Mouse (Mus musculus) erythroblast, adult 5-6 weeks (primary cell): ENCODE data around the gene Pcbd1. TPM values are rescaled to one million over a fixed set of nuclear protein-coding genes. Genes with fewer than 3 reads are reported as not detected.
"Not testable (repeated sequence)": the region's sequence is repeated elsewhere in the genome, so short reads cannot be mapped to it uniquely, and the experiment has no call there.

Experiments
- ATAC-seq: replicated peaks from 2 replicates; pipeline ENCODE4 v1.8.0; 2016; ENCODE audit warnings: moderate number of reproducible peaks, mild to moderate bottlenecking, moderate TSS enrichment, inconsistent platforms; ENCODE audit not compliant: poor library complexity, low FRiP score, severe bottlenecking
- total RNA-seq, 2 experiments: library from RNA; stranded (forward) in 1 of 2; stranded (reverse) in 1 of 2; fragments of 150-400 nt in 1 of 2; fragments of 200-764, 138-1000 nt in 1 of 2; gene quantifications; 2 replicates each; pipeline versions ENCODE4 v1.2.3 to v1.2.4; 2015 to 2017; ENCODE audit warnings: low replicate concordance in 2 of 2

Pcbd1 gene
- total RNA-seq, 2 experiments from 2014 or later = not detected

DNA sequence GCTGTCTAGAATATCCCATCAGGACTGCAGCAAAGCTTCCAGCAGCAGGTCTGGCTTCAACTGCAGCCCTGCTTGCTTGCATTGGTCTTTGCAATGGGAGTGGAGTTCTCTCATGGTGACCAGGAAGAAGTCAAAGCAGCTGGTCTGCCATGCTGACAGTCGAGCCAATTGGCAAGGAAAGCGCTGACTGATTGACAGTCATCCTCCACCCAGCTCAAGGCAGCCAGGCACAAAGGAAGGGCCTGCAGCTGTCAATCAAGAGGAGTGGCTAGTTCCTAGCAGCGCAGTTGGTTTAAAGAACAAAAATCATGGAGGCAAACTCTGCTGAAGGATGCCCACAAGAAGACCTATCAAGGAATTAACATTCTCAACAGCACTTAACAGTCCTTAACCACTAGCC lies 2.6 kb upstream of the Pcbd1 start:
- ATAC-seq = no peak

DNA sequence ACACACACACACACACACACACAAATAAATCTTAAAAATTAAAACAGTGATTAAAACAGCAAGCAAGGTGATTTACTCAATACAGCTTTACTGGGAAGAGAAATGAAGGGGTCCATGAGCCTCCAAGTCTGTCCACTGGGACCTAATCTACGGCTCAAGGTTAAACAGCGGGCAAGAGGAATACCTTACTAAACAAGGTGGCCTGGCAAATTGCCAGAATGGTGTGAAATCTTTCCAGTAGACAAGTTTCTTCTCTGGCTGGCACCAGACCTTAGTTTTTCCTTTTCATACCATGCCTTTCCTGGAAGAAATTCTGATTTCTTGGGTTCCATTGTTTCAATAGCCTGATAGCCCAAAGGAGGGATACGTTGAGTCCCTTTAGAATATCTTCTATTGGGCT lies 663 bp upstream of the Pcbd1 start:
- no peak for ATAC-seq

DNA sequence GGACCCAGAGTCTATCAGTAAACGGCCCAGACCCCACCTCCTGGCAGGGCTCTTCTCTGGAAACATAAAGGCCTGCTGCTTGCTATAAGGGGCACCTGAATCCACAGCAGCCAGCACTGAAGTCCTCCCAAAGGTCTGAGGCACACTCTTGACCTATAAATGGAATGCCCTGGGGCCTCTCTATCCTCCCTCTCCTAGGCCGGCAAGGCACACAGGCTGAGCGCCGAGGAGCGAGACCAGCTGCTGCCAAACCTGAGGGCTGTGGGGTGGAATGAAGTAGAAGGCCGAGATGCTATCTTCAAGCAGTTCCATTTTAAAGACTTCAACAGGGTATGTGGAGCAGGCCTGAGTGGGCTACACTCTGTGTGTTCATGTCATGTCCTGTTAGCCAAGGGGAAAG lies 2.7 kb downstream of the Pcbd1 start:
- ATAC-seq = no peak

DNA sequence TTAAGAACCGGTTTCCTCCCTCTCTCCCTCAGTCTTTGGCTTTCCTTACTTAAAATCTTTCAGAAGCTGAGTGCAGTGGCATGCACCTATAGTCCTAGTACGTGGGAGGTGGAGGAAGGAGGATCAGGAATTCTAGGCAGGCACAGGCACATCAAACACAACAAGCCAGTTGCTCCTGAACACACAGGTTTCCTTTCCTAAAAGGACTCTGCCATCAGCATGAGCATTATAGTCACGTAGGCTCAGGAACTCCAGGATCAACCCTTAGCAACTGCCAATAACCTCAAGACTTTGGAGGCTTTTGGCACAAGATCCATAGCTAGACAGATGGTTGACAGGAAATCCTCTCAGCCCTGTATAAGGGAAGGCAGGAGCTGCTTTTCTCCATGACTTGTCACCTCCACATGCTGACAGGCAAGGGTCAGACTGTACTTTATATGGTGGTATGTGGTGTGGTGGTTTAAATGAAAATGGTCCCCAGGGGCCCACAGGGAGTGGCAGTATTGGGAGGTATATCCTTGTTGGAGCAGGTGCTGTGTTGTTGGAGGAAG lies 14.5 kb downstream of the Pcbd1 start:
- no peak for ATAC-seq

DNA sequence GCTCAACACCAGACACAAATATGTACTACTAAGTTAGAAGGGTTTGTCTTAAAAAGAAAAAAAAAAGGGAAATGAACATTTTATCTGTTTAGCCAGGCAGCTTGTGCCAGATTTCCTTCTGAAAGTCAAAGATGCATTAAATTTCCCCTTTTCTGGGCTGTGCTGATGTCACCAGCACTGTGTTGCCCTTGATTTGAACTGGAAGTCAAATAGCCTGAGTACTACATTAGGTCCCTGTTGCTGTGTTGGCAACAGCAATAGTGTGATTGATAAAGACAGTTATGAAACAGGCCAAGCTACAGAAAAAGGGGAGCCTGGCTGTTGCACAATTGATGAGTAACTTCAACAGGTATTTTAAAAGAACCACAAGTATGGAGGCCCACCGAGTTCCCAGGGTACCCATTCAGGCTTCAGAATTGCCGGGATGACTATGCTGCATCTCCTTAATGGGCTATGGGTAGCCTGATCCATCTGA lies 25.2 kb downstream of the Pcbd1 start:
- no peak for ATAC-seq

DNA sequence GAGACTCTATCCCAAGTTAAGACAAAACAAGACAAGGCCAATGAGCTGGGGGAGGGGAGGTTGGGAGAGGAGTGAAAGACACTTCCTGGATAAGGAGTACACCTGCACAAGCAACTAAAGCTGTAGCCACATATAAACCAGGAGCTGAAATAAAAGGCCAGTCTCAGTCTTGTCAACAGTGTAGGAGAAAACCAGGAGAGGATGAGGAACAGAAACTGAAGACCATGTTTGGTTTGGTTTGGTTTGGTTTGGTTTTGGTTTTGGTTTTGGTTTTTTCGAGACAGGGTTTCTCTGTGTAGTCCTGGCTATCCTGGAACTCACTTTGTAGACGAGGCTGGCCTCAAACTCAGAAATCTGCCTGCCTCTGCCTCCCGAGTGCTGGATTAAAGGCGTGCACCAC lies 32.6 kb downstream of the Pcbd1 start:
- ATAC-seq = not testable (repeated sequence)

DNA sequence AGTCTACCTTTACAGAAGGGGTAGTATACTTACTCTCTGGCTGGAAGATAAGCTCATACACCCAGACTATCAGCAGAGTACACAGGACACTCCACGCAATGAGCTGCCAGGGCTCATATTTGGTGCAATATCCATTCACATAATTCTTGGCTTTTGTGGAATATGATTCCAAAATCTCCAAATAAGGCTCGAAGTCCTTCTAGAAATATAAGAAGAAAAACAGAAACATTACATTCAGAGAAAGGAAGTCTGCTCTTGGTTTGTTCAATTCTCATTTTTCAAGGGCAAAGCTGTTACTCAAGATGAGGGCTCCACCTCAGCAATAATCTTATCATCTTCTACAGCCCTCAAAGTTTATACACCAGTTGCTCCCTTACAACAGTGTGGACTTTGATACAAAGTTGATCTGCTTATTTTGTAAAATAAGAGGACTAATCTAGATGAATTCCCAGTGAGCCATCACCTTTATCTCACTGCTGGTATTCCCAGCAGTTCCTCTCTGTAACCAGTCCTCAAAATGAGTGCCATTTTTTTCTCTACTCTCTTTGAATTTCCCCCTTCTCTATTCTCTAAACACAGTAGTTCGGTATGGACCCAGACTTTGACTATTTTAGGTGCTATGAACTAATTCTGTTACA lies 34.3 kb downstream of the Pcbd1 start:
- peak; percentile 87 for ATAC-seq

DNA sequence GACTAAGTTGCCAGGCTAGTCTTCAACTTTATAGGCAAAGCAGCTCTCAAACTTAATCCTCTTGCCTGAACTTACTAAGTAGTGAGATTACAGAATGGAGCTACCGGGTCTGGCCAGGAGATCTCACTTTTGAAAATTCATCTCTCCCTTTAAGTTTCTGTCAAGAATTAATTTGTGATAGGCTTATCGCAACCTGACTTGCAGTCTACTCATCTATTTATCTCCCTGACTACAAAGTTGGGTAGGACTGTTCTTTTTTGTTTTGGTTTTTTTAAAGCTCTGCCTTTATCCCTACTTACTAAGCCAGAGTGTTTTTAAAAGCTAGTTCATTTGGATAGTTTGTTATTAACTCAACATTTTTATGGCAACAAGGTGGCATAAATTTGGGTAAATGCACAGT lies 35.3 kb downstream of the Pcbd1 start:
- ATAC-seq = 0 out of 2 replicates have a peak, but pooled peaks have one; percentile 40

DNA sequence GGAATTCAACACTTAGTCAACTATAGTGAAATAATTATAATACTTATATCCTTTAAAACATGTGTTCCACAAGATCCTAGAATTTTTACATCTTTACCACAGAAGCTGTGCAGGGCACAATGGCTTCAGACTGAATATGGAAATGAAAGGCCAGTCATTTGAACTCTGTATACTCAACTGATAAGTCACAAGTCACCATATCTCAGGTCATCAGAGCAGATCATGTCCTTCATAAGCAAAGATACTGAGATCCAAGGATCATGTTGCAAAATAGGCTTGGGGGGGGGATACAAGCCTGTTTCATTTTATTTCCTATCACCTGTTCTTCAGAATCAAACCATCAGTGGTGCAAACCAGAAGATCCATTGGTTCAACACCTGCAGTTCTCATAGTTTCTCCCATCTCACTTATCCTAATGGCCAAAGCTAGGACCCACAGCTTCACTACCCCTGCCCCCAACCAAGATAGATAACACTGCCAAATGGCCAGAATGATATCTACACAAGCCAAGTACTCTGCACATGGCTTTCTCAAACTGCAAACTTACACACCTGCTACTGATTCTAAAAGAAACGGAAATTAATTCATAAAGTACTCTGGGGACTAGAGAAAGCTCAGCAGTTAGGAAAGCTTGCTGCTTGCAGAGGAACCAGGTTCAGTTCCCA lies 39.7 kb downstream of the Pcbd1 start:
- ATAC-seq = no peak

DNA sequence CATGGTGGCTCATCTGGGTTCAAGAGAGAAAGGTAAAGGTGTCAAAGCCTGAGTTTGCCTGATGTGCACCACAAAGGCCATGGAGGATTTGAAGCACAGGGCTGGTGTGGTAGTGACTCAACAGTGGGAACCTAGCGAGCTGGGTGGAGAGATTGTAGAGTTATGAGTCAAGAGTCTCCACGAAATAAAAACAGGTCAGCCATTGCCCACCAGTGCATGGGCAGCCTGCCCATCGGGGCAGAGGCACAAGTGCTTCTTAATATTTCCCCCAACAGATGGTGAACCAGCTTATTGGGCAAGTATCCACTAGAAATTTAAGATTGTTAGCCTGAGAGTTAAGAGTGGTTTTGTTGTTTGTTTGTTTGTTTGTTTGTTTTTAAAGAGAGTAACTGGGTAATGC lies 41.8 kb downstream of the Pcbd1 start:
- ATAC-seq = no peak

DNA sequence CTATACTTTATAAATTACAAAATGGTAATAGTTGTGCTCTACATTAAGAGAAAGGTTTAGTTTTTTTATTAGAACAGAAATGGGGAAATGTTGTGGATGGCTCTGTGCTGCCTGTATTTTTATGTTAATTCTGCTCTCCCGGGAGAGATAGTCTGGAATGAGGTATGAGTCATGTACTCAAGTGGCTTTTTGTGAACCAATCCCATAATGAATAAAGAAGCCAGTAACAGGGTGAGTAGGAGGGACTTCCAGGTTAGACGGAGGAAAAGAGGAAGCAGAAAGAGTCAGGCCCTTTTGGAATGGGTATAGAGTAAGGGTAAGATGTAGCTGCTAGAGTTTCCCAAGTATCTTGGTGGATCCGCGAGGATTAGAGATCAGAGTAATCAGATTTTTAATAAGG lies 44.9 kb downstream of the Pcbd1 start:
- ATAC-seq = no peak

DNA sequence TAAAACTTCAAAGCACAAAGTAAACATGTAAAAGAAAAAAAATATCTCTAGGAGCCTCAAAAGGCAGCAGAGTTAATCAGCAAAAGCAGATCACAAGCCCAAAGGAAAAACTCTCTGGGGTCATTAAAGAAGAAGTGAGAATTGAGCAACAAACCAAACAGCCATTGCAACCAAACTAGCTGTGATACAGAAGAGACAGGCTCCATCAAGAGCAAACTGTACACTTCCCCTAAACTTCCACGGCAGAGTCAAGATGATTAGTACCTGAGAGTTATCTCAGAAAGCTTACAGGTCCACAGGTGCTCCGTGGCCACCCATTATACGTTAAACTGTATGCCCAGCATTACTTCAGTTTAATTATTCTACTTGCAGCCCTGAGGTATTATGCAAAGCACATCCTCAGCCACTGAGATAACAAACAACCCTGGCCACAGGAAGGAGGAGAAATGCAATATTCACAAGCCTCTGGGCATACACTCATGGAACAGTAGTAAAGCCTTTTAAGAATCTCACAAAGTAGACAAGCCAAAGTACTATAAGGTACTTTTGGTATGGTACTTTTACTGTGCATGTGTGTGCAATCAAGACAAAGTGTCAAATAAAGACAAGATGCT lies 46.2 kb downstream of the Pcbd1 start:
- ATAC-seq = no peak

DNA sequence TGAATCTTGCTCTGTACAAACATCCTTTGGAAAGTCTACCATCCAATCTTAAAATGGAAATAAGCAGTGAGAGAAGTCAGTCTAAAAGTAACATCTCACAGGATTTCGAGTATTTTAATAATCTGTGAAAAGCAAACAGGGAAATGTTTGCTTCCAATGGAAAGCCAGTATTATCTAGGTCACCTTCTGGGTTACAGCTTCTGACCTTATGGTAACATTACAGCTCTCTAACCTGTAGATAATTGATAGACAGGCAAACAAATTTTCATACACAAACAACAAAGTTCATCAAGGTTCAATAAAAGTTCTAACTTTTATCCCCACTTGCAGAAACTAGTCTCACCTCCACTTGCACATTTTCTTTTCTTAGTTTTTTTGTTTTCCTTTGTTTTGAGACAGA lies 48.4 kb downstream of the Pcbd1 start:
- no peak for ATAC-seq

DNA sequence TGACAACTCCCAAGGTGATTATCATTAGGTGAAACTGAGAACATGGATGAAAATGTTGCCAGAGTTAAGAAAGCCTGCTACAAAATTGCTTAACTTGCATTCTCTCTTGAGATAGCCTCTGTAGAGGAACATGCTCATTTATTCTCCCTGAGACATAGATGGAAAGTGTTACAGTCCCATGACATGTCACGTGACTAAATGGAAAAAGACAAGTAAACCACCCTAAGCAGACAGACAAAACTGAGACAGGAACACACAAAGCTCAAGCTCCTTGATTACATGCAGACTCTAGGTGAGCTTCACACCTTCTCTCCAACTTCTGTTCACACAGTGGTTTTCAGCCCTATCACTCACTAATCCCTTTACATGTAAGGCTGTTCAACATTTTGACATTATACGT lies 54.2 kb downstream of the Pcbd1 start:
- ATAC-seq = no peak

Other genes starting within 250 kb of the Pcbd1 start
- 7.1 and 26.1 TPM in 2 replicates for gene Sgpl1, start 58.4 kb downstream of the Pcbd1 start, total RNA-seq (2015; ENCODE audit: low replicate concordance)
- gene Sgpl1, start 58.4 kb downstream of the Pcbd1 start, total RNA-seq (2017; ENCODE audit: low replicate concordance) = 14.6 and 18.1 TPM in 2 replicates
- gene Tbata, start 82.6 kb downstream of the Pcbd1 start, total RNA-seq (2015; ENCODE audit: low replicate concordance) = not detected in 2 replicates
- gene Tbata, start 82.6 kb downstream of the Pcbd1 start, total RNA-seq (2017; ENCODE audit: low replicate concordance) = not detected in 2 replicates
- gene Adamts14, start 184.1 kb downstream of the Pcbd1 start, total RNA-seq (2015; ENCODE audit: low replicate concordance) = 0.21 TPM in 1 of 2 replicates, not detected in the other
- not detected in 2 replicates for gene Adamts14, start 184.1 kb downstream of the Pcbd1 start, total RNA-seq (2017; ENCODE audit: low replicate concordance)
- gene Prf1, start 208.5 kb downstream of the Pcbd1 start, total RNA-seq (2015; ENCODE audit: low replicate concordance) = not detected in 2 replicates
- not detected in 2 replicates for gene Prf1, start 208.5 kb downstream of the Pcbd1 start, total RNA-seq (2017; ENCODE audit: low replicate concordance)